Mouse (Mus musculus): ENCODE results near the gene Ttc41. TPM values are rescaled to one million over a fixed set of nuclear protein-coding genes. Genes with fewer than 3 reads are reported as not detected.
A peak's percentile ranks its signal among the peaks of the same experiment; 100 is the strongest.

Gene Ttc41
- polyA plus RNA-seq, 1 experiment from 2014 or later = 0.67 TPM

GRCm38 (mm10) chr10:86810000-86810399 lies 104.4 kb downstream of the Ttc41 start:
- Histone ChIP-seq H3K36me3 (ENCODE audit: insufficient read depth, low read length) (no peaks in the 10 kb centered on the region), H3K4me3 (ENCODE audit: low read depth, low read length) (no peak overlapping the region), H3K27ac (ENCODE audit: low read length) (no peak overlapping the region), H3K4me1 (ENCODE audit: insufficient read depth, low read depth, low read length) (no peaks in the 10 kb centered on the region), H3K9me3 (ENCODE audit: low read length) (no peaks in the 10 kb centered on the region), H3K27me3 (replicated peaks; ENCODE audit: insufficient read depth, low read length) (no peaks in the 10 kb centered on the region), H3K9ac (replicated peaks; ENCODE audit: low read depth) (no peak overlapping the region), H3K4me2 (replicated peaks; ENCODE audit: low read depth, low read length) (no peak overlapping the region)
- ATAC-seq = no peak
- WGBS = 89% methylated on average over 9 of the region's 9 CpGs
- TF ChIP-seq EP300 (IDR thresholded peaks at IDR 0.05) (no peak), CTCF (IDR thresholded peaks at IDR 0.05) (no peak)
- no peak for DNase-seq (ENCODE audit: low spot score)

- WGBS = 80% methylated on average over 5 of the region's 5 CpGs
- Histone ChIP-seq H3K27me3 (replicated peaks; ENCODE audit: insufficient read depth, low read length) (no peaks in the 10 kb centered on the region), H3K4me2 (replicated peaks; ENCODE audit: low read depth, low read length) (no peak overlapping the region), H3K36me3 (ENCODE audit: insufficient read depth, low read length) (no peaks in the 10 kb centered on the region), H3K27ac (ENCODE audit: low read length) (no peak overlapping the region), H3K9ac (replicated peaks; ENCODE audit: low read depth) (no peak overlapping the region), H3K9me3 (ENCODE audit: low read length) (no peaks in the 10 kb centered on the region), H3K4me3 (ENCODE audit: low read depth, low read length) (no peak overlapping the region), H3K4me1 (ENCODE audit: insufficient read depth, low read depth, low read length) (no peaks in the 10 kb centered on the region)
- TF ChIP-seq EP300 (IDR thresholded peaks at IDR 0.05) = no peak
- no peak for ATAC-seq
- DNase-seq (ENCODE audit: low spot score) = no peak
Observed at GRCm38 (mm10) chr10:86810612-86811011, 105.0 kb downstream of the Ttc41 start.

- Histone ChIP-seq H3K4me1 (ENCODE audit: insufficient read depth, low read depth, low read length) (0 out of 2 replicates have a peak, but pooled peaks cover 3% of the 10 kb centered on the region), H3K27me3 (replicated peaks; ENCODE audit: insufficient read depth, low read length) (no peaks in the 10 kb centered on the region), H3K36me3 (ENCODE audit: insufficient read depth, low read length) (no peaks in the 10 kb centered on the region), H3K27ac (ENCODE audit: low read length) (no peak overlapping the region), H3K9me3 (ENCODE audit: low read length) (no peaks in the 10 kb centered on the region), H3K9ac (replicated peaks; ENCODE audit: low read depth) (no peak overlapping the region), H3K4me2 (replicated peaks; ENCODE audit: low read depth, low read length) (no peak overlapping the region), H3K4me3 (ENCODE audit: low read depth, low read length) (no peak overlapping the region)
- TF ChIP-seq EP300 (IDR thresholded peaks at IDR 0.05) (no peak), CTCF (IDR thresholded peaks at IDR 0.05) (peak; percentile 15; the same call in 1 of the 2 replicates)
- 54% methylated on average over 19 of the region's 19 CpGs for WGBS
- DNase-seq (ENCODE audit: low spot score) (no peak), ATAC-seq (peak; percentile 31; the same call in 1 of the 2 replicates)
Observed at GRCm38 (mm10) chr10:86814292-86815131, 108.9 kb downstream of the Ttc41 start.

- no peak for ATAC-seq
- Histone ChIP-seq H3K27ac (ENCODE audit: low read length) (no peak overlapping the region), H3K9me3 (ENCODE audit: low read length) (no peaks in the 10 kb centered on the region)
Observed at GRCm38 (mm10) chr10:86815133-86815532, 109.5 kb downstream of the Ttc41 start.

GRCm38 (mm10) chr10:86819649-86820165 lies 114.1 kb downstream of the Ttc41 start:
- no peak overlapping the region for H3K9ac ChIP-seq (replicated peaks; ENCODE audit: low read depth)
- DNase-seq (ENCODE audit: low spot score) (peak; percentile 64), ATAC-seq (peak; percentile 82)
- 0 out of 2 replicates have a peak, but pooled peaks cover 4% of the 10 kb centered on the region for H3K36me3 ChIP-seq (ENCODE audit: insufficient read depth, low read length)
- H3K27ac ChIP-seq (ENCODE audit: low read length) = 0 out of 2 replicates have a peak overlapping the region, but pooled peaks have one; percentile 20
- H3K4me3 ChIP-seq (ENCODE audit: low read depth, low read length) = no peak overlapping the region
- 32% methylated on average over 8 of the region's 8 CpGs for WGBS
- H3K9me3 ChIP-seq (ENCODE audit: low read length) = no peaks in the 10 kb centered on the region
- 0 out of 2 replicates have a peak, but pooled peaks cover 8% of the 10 kb centered on the region for H3K4me1 ChIP-seq (ENCODE audit: insufficient read depth, low read depth, low read length)
- no peaks in the 10 kb centered on the region for H3K27me3 ChIP-seq (replicated peaks; ENCODE audit: insufficient read depth, low read length)
- TF ChIP-seq EP300 (IDR thresholded peaks at IDR 0.05) (peak; percentile 47), CTCF (IDR thresholded peaks at IDR 0.05) (peak; percentile 44)
- H3K4me2 ChIP-seq (replicated peaks; ENCODE audit: low read depth, low read length) = no peak overlapping the region

More at GRCm38 (mm10) chr10:86815133-86815532, 109.5 kb downstream of the Ttc41 start:
- TF ChIP-seq EP300 (IDR thresholded peaks at IDR 0.05) (no peak), CTCF (IDR thresholded peaks at IDR 0.05) (no peak)
- Histone ChIP-seq H3K4me3 (ENCODE audit: low read depth, low read length) (no peak overlapping the region), H3K4me1 (ENCODE audit: insufficient read depth, low read depth, low read length) (0 out of 2 replicates have a peak, but pooled peaks cover 8% of the 10 kb centered on the region), H3K4me2 (replicated peaks; ENCODE audit: low read depth, low read length) (no peak overlapping the region), H3K9ac (replicated peaks; ENCODE audit: low read depth) (no peak overlapping the region), H3K27me3 (replicated peaks; ENCODE audit: insufficient read depth, low read length) (no peaks in the 10 kb centered on the region), H3K36me3 (ENCODE audit: insufficient read depth, low read length) (no peaks in the 10 kb centered on the region)
- no peak for DNase-seq (ENCODE audit: low spot score)
- WGBS = 60% methylated on average over 7 of the region's 7 CpGs

GRCm38 (mm10) chr10:86821014-86821413 lies 115.4 kb downstream of the Ttc41 start:
- WGBS = 90% methylated on average over 7 of the region's 7 CpGs
- ATAC-seq (no peak), DNase-seq (ENCODE audit: low spot score) (no peak)
- Histone ChIP-seq H3K9me3 (ENCODE audit: low read length) (no peaks in the 10 kb centered on the region), H3K9ac (replicated peaks; ENCODE audit: low read depth) (no peak overlapping the region), H3K4me3 (ENCODE audit: low read depth, low read length) (no peak overlapping the region), H3K36me3 (ENCODE audit: insufficient read depth, low read length) (0 out of 2 replicates have a peak, but pooled peaks cover 4% of the 10 kb centered on the region), H3K27me3 (replicated peaks; ENCODE audit: insufficient read depth, low read length) (no peaks in the 10 kb centered on the region), H3K4me2 (replicated peaks; ENCODE audit: low read depth, low read length) (no peak overlapping the region), H3K4me1 (ENCODE audit: insufficient read depth, low read depth, low read length) (peaks cover 10% of the 10 kb centered on the region; the same call in 1 of the 2 replicates), H3K27ac (ENCODE audit: low read length) (no peak overlapping the region)
- TF ChIP-seq CTCF (IDR thresholded peaks at IDR 0.05) = no peak
- TF ChIP-seq EP300 (IDR thresholded peaks at IDR 0.05) = no peak

All from lung, postnatal 0 days (tissue).